Mouse (Mus musculus): ENCODE results near the gene Pde7b.
A peak's percentile ranks its signal among the peaks of the same experiment; 100 is the strongest.

Gene Pde7b

GRCm38 (mm10) chr10:20459160-20459559 lies 265.7 kb downstream of the Pde7b start:
- no peak for DNase-seq (ENCODE audit: low read depth, low spot score)
- Histone ChIP-seq H3K36me3 (ENCODE audit: control insufficient read depth, insufficient read depth, low read length, poor library complexity, severe bottlenecking) (no peaks in the 10 kb centered on the region), H3K27me3 (ENCODE audit: control insufficient read depth, insufficient read depth, low read length, poor library complexity, severe bottlenecking) (no peaks in the 10 kb centered on the region; the same call in 1 of the 2 replicates)

- peak; percentile 53 for DNase-seq (ENCODE audit: low read depth, low spot score)
- Histone ChIP-seq H3K36me3 (ENCODE audit: control insufficient read depth, insufficient read depth, low read length, poor library complexity, severe bottlenecking) (no peaks in the 10 kb centered on the region), H3K27me3 (ENCODE audit: control insufficient read depth, insufficient read depth, low read length, poor library complexity, severe bottlenecking) (no peaks in the 10 kb centered on the region)
These were observed 270.4 kb downstream of the Pde7b start for GRCm38 (mm10) chr10:20454387-20455065.

GRCm38 (mm10) chr10:20437428-20437827 lies 287.4 kb downstream of the Pde7b start:
- Histone ChIP-seq H3K36me3 (ENCODE audit: control insufficient read depth, insufficient read depth, low read length, poor library complexity, severe bottlenecking) (no peaks in the 10 kb centered on the region), H3K27me3 (ENCODE audit: control insufficient read depth, insufficient read depth, low read length, poor library complexity, severe bottlenecking) (no peaks in the 10 kb centered on the region)
- peak; percentile 39 for DNase-seq (ENCODE audit: low read depth, low spot score)

- Histone ChIP-seq H3K27me3 (ENCODE audit: control insufficient read depth, insufficient read depth, low read length, poor library complexity, severe bottlenecking) (no peaks in the 10 kb centered on the region), H3K36me3 (ENCODE audit: control insufficient read depth, insufficient read depth, low read length, poor library complexity, severe bottlenecking) (no peaks in the 10 kb centered on the region)
- DNase-seq (ENCODE audit: low read depth, low spot score), result no peak
These were observed 287.9 kb downstream of the Pde7b start for GRCm38 (mm10) chr10:20437021-20437420.

- DNase-seq (ENCODE audit: low read depth, low spot score), result no peak
- H3K27me3 ChIP-seq (ENCODE audit: control insufficient read depth, insufficient read depth, low read length, poor library complexity, severe bottlenecking), result no peaks in the 10 kb centered on the region
These were observed 289.0 kb downstream of the Pde7b start for GRCm38 (mm10) chr10:20435913-20436312.

GRCm38 (mm10) chr10:20431336-20431735 lies 293.5 kb downstream of the Pde7b start:
- no peaks in the 10 kb centered on the region for H3K27me3 ChIP-seq (ENCODE audit: control insufficient read depth, insufficient read depth, low read length, poor library complexity, severe bottlenecking)
- no peak for DNase-seq (ENCODE audit: low read depth, low spot score)
- H3K36me3 ChIP-seq (ENCODE audit: control insufficient read depth, insufficient read depth, low read length, poor library complexity, severe bottlenecking), result no peaks in the 10 kb centered on the region

More at GRCm38 (mm10) chr10:20435913-20436312, 289.0 kb downstream of the Pde7b start:
- H3K36me3 ChIP-seq (ENCODE audit: control insufficient read depth, insufficient read depth, low read length, poor library complexity, severe bottlenecking), result no peaks in the 10 kb centered on the region

- no peaks in the 10 kb centered on the region for H3K36me3 ChIP-seq (ENCODE audit: control insufficient read depth, insufficient read depth, low read length, poor library complexity, severe bottlenecking)
- no peak for DNase-seq (ENCODE audit: low read depth, low spot score)
- H3K27me3 ChIP-seq (ENCODE audit: control insufficient read depth, insufficient read depth, low read length, poor library complexity, severe bottlenecking), result no peaks in the 10 kb centered on the region
These were observed 303.5 kb downstream of the Pde7b start for GRCm38 (mm10) chr10:20421299-20421883.

GRCm38 (mm10) chr10:20420296-20420695 lies 304.6 kb downstream of the Pde7b start:
- Histone ChIP-seq H3K36me3 (ENCODE audit: control insufficient read depth, insufficient read depth, low read length, poor library complexity, severe bottlenecking) (no peaks in the 10 kb centered on the region), H3K27me3 (ENCODE audit: control insufficient read depth, insufficient read depth, low read length, poor library complexity, severe bottlenecking) (no peaks in the 10 kb centered on the region)
- DNase-seq (ENCODE audit: low read depth, low spot score), result no peak

GRCm38 (mm10) chr10:20418856-20419219 lies 306.0 kb downstream of the Pde7b start:
- DNase-seq (ENCODE audit: low read depth, low spot score), result no peak
- Histone ChIP-seq H3K27me3 (ENCODE audit: control insufficient read depth, insufficient read depth, low read length, poor library complexity, severe bottlenecking) (no peaks in the 10 kb centered on the region), H3K36me3 (ENCODE audit: control insufficient read depth, insufficient read depth, low read length, poor library complexity, severe bottlenecking) (no peaks in the 10 kb centered on the region)

- DNase-seq (ENCODE audit: low read depth, low spot score), result no peak
- Histone ChIP-seq H3K36me3 (ENCODE audit: control insufficient read depth, insufficient read depth, low read length, poor library complexity, severe bottlenecking) (no peaks in the 10 kb centered on the region), H3K27me3 (ENCODE audit: control insufficient read depth, insufficient read depth, low read length, poor library complexity, severe bottlenecking) (no peaks in the 10 kb centered on the region)
These were observed 306.5 kb downstream of the Pde7b start for GRCm38 (mm10) chr10:20418202-20418855.

GRCm38 (mm10) chr10:20409181-20409580 lies 315.7 kb downstream of the Pde7b start:
- Histone ChIP-seq H3K27me3 (ENCODE audit: control insufficient read depth, insufficient read depth, low read length, poor library complexity, severe bottlenecking) (no peaks in the 10 kb centered on the region), H3K36me3 (ENCODE audit: control insufficient read depth, insufficient read depth, low read length, poor library complexity, severe bottlenecking) (no peaks in the 10 kb centered on the region)
- no peak for DNase-seq (ENCODE audit: low read depth, low spot score)

GRCm38 (mm10) chr10:20408336-20408735 lies 316.5 kb downstream of the Pde7b start:
- no peaks in the 10 kb centered on the region for H3K36me3 ChIP-seq (ENCODE audit: control insufficient read depth, insufficient read depth, low read length, poor library complexity, severe bottlenecking)
- no peak for DNase-seq (ENCODE audit: low read depth, low spot score)
- no peaks in the 10 kb centered on the region for H3K27me3 ChIP-seq (ENCODE audit: control insufficient read depth, insufficient read depth, low read length, poor library complexity, severe bottlenecking)

GRCm38 (mm10) chr10:20405471-20405870 lies 319.4 kb downstream of the Pde7b start:
- H3K36me3 ChIP-seq (ENCODE audit: control insufficient read depth, insufficient read depth, low read length, poor library complexity, severe bottlenecking), result no peaks in the 10 kb centered on the region
- no peaks in the 10 kb centered on the region for H3K27me3 ChIP-seq (ENCODE audit: control insufficient read depth, insufficient read depth, low read length, poor library complexity, severe bottlenecking)
- DNase-seq (ENCODE audit: low read depth, low spot score), result peak; percentile 53

- no peaks in the 10 kb centered on the region for H3K27me3 ChIP-seq (ENCODE audit: control insufficient read depth, insufficient read depth, low read length, poor library complexity, severe bottlenecking)
- no peak for DNase-seq (ENCODE audit: low read depth, low spot score)
- H3K36me3 ChIP-seq (ENCODE audit: control insufficient read depth, insufficient read depth, low read length, poor library complexity, severe bottlenecking), result no peaks in the 10 kb centered on the region
These were observed 321.9 kb downstream of the Pde7b start for GRCm38 (mm10) chr10:20402941-20403340.

- Histone ChIP-seq H3K27me3 (ENCODE audit: control insufficient read depth, insufficient read depth, low read length, poor library complexity, severe bottlenecking) (no peaks in the 10 kb centered on the region), H3K36me3 (ENCODE audit: control insufficient read depth, insufficient read depth, low read length, poor library complexity, severe bottlenecking) (no peaks in the 10 kb centered on the region)
- DNase-seq (ENCODE audit: low read depth, low spot score), result no peak
These were observed 324.5 kb downstream of the Pde7b start for GRCm38 (mm10) chr10:20400406-20400805.

All from splenic B cell, adult 2 months (primary cell).